Mouse (Mus musculus): ENCODE measurements at regions not wholly inside any gene's neighbourhood (a gene's known extent, or its start where the extent isn't known, plus 50 kb on each side); places are given as distances from the start of the nearest gene placed in this dataset.

- no peak for TF ChIP-seq CTCF (IDR thresholded peaks at IDR 0.05; ENCODE audit: extremely low read depth, insufficient read length, insufficient replicate concordance, low read depth, low read length)
- no peak for TF ChIP-seq POLR2A (IDR thresholded peaks at IDR 0.05; ENCODE audit: low read depth, low read length)
Observed at GRCm38 (mm10) chr2:144135586-144135985, 102.7 kb downstream of the Banf2 start.

All from small intestine, adult 2 months (tissue).